In genomic region chr10:70426373-70426772, GRCm38 (mm10) we compare ENCODE assay signal across 12 mouse cellular contexts. TPM values are rescaled to one million over a fixed set of nuclear protein-coding genes. Genes with fewer than 3 reads are reported as not detected.
A peak's percentile ranks its signal among the peaks of the same experiment; 100 is the strongest.
DNase-seq lines count a peak whose midpoint lies in the region; ATAC-seq and TF ChIP-seq lines count a peak whose summit lies in the region.
"Had no signal": no experiment of that assay in that cellular context is flagged by ENCODE, and none has a peak within 500 bp of the region (broad histone marks: within the 10 kb centered on the region; RNA-seq: fewer than 3 reads in every experiment).

No protein-coding gene starts in this region.

- no peaks in the 10 kb centered on the region for H3K36me3 ChIP-seq in myocyte (ENCODE audit: control insufficient read depth, insufficient read depth)
- H3K36me3 ChIP-seq: liver, embryonic 12.5 days had no signal

- peak overlapping the region; percentile 69 for H3K4me2 ChIP-seq in myocyte (ENCODE audit: low read depth)
- H3K4me2 ChIP-seq: liver, embryonic 12.5 days had no signal

- intact Hi-C loops in gastrocnemius, postnatal 14 days (cut with DNase I; ENCODE audit: low total_unique reads) = no loop called here

- no peak for TF ChIP-seq POLR2A in myocyte (IDR thresholded peaks at IDR 0.05; ENCODE audit: insufficient read length, low read depth)

- POLR2A ChIA-PET in Patski (lab: Charles Lee) = interaction anchor here (0.6 kb wide), 1 partner anchor 21 kb away, joined by 3 read pairs; no protein-coding TSS in a partner anchor

- no peaks in the 10 kb centered on the region for H3K79me2 ChIP-seq in myocyte (ENCODE audit: control insufficient read depth, insufficient read depth)

- peak overlapping the region; percentile 36; the same call in 1 of the 2 replicates for H3K27ac ChIP-seq in layer of hippocampus, adult 2 months
- H3K27ac ChIP-seq: liver, embryonic 12.5 days had no signal

- H3K4me3 ChIP-seq in layer of hippocampus, adult 2 months = no peak overlapping the region
- no peak overlapping the region for H3K4me3 ChIP-seq in myocyte
- H3K4me3 ChIP-seq: liver, embryonic 12.5 days had no signal

- in situ Hi-C loops in Patski (cut with MboI; ENCODE audit: low pct_unique_long_range_greater_than_20kb) = no loop called here

- H3K27me3 ChIP-seq in Patski (no peaks in the 10 kb centered on the region), myocyte (ENCODE audit: control insufficient read depth, insufficient read depth, insufficient read length) (no peaks in the 10 kb centered on the region)
- H3K27me3 ChIP-seq: liver, embryonic 12.5 days had no signal

- ATAC-seq in Patski = peak; percentile 92
- ATAC-seq in cerebellum, adult (ENCODE audit: insufficient number of reproducible peaks, low FRiP score, low TSS enrichment) = no peak
- ATAC-seq: forebrain, embryonic 16.5 days; liver, embryonic 12.5 days had no signal

- CTCF ChIA-PET in Patski (lab: Charles Lee) = interaction anchor here (1.4 kb wide), 1 partner anchor 10 kb away, joined by 3 read pairs; no protein-coding TSS in a partner anchor

- no peak overlapping the region for H3ac ChIP-seq in myocyte (ENCODE audit: control insufficient read depth, insufficient read length)

- no peak for TF ChIP-seq CTCF in layer of hippocampus, adult 2 months (conservative IDR thresholded peaks at IDR 0.05)
- no peak for TF ChIP-seq CTCF in Patski (IDR thresholded peaks at IDR 0.05)

- no peak for DNase-seq in layer of hippocampus, adult 2 months (ENCODE audit: low spot score in 2 of 2)
- no peak for DNase-seq in layer of hippocampus, postnatal 10 days (ENCODE audit: low spot score in 2 of 2)
- peak; percentile 89 for DNase-seq in Patski (ENCODE audit: low read depth, low spot score)
- DNase-seq in gastrocnemius, postnatal 14 days = peak; percentile 31
- DNase-seq in cerebellum, postnatal 14 days = no peak
- DNase-seq: kidney, adult 8-10 months; lung, postnatal 14 days; thymus, postnatal 4 days had no signal

TF ChIP-seq in myocyte, 11 proteins besides CTCF, POLR2A, EP300 and RAD21:
- peak; percentile 35 to 91 (median 81) for TF ChIP-seq MYOG (IDR thresholded peaks at IDR 0.05; ENCODE audit: control insufficient read depth in 1 of 3, insufficient read depth in 1 of 3, insufficient read length in 2 of 3, low read depth in 2 of 3)
- no peak for TF ChIP-seq E2F4 (IDR thresholded peaks at IDR 0.05; ENCODE audit: insufficient read depth)
- peak; percentile 53; the same call in 1 of the 2 replicates for TF ChIP-seq CEBPB (IDR thresholded peaks at IDR 0.05; ENCODE audit: insufficient read depth, poor library complexity, severe bottlenecking)
- TF ChIP-seq MYOD1 (IDR thresholded peaks at IDR 0.05; ENCODE audit: control insufficient read depth in 1 of 3, insufficient read length in 2 of 3, low read depth in 2 of 3) = peak; percentile 64 to 92 (median 92)
- TF ChIP-seq MAX (IDR thresholded peaks at IDR 0.05; ENCODE audit: low read depth) = no peak
- TF ChIP-seq REST (IDR thresholded peaks at IDR 0.05; ENCODE audit: insufficient read depth, insufficient read length) = no peak
- TF ChIP-seq TCF3 (IDR thresholded peaks at IDR 0.05; ENCODE audit: insufficient read length, low read depth) = peak; percentile 46
- TF ChIP-seq POLR2AphosphoS2 (IDR thresholded peaks at IDR 0.05; ENCODE audit: insufficient read length, low read depth) = no peak
- no peak for TF ChIP-seq SRF (IDR thresholded peaks at IDR 0.05; ENCODE audit: control insufficient read depth, insufficient read length, low read depth)
- peak; percentile 71 for TF ChIP-seq TCF12 (IDR thresholded peaks at IDR 0.05; ENCODE audit: insufficient read depth, poor library complexity, severe bottlenecking)
- no peak for TF ChIP-seq USF1 (IDR thresholded peaks at IDR 0.05; ENCODE audit: low read depth)
TF ChIP-seq in myocyte: peak in this region for 5.

RNA-seq across cellular contexts. Expression of gene Fam13c, which starts 13.9 kb away (rescaled TPM):
- 10 to 100 TPM; 83.7 to 85.8 TPM for total RNA-seq in layer of hippocampus, adult 2 months (2021)
- total RNA-seq in layer of hippocampus, postnatal 10 days (2021) = 10 to 100 TPM; 60.0 to 61.9 TPM
- 9.2 TPM for polyA plus RNA-seq in Patski (2021)
- 1 to 10 TPM; 5.3 to 6.0 TPM for total RNA-seq in gastrocnemius, postnatal 14 days (2021)
- polyA plus RNA-seq in myocyte (2012; fragmentation: generic; extraction: Trizol) = 15.0 TPM

Comparison
In these comparisons a context has a peak if more than half of its experiments do, and no peak if none do; other contexts are left out.
1. DNase-seq: peak in Patski (single experiment) and gastrocnemius, postnatal 14 days (single experiment); none in layer of hippocampus, adult 2 months (0 of 2), layer of hippocampus, postnatal 10 days (0 of 2) and cerebellum, postnatal 14 days (0 of 2).
2. RNA of gene Fam13c, which starts 13.9 kb away (total RNA-seq): 83.7 to 85.8 TPM in layer of hippocampus, adult 2 months and 60.0 to 61.9 TPM in layer of hippocampus, postnatal 10 days; 5.3 to 6.0 TPM in gastrocnemius, postnatal 14 days; every median in the first group is over 4 times any median in the second.